Mouse (Mus musculus): ENCODE data around the gene Cnnm4.

DNA sequence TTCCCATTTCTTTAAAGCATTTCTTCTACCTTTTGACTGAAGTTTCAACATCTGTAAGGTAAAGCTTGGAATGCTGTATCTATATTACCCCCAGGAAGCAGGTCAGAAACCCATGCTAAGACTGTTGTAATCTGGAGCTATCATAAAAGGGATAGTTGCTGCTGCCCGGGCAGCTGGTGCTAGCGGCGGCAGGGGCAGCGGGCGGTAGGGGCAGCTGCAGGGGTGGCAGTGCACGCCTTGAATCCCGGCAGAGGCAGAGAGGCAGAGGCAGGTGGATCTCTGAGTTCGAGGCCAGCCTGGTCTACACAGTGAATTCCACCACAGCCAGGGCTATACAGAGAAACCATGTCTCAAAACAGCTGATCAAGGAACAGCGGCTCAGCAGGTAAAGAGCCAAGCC is 71.5 kb downstream of the Cnnm4 start:
- TF ChIP-seq EP300 (IDR thresholded peaks at IDR 0.05; ENCODE audit: low read depth): no peak
- TF ChIP-seq CTCF (IDR thresholded peaks at IDR 0.05; ENCODE audit: low read depth): no peak
